Mouse (Mus musculus) left cerebral cortex, adult 18-20 months (tissue): ENCODE data around the gene Ramp2. TPM values are rescaled to one million over a fixed set of nuclear protein-coding genes. Genes with fewer than 3 reads are reported as not detected.

Experiments
- DNase-seq, 2 experiments: peaks; one replicate each; pipeline ENCODE4 v3.0.0; 2021 to 2022; ENCODE audit warnings: low spot score in 2 of 2, mixed read lengths in 1 of 2
- total RNA-seq, 2 experiments: library from RNA; stranded (reverse); gene quantifications; 2 replicates each; pipeline ENCODE4 v1.2.3; 2021

Ramp2 gene
- total RNA-seq, 2 experiments from 2014 or later = 31.4 to 37.8 TPM

DNA sequence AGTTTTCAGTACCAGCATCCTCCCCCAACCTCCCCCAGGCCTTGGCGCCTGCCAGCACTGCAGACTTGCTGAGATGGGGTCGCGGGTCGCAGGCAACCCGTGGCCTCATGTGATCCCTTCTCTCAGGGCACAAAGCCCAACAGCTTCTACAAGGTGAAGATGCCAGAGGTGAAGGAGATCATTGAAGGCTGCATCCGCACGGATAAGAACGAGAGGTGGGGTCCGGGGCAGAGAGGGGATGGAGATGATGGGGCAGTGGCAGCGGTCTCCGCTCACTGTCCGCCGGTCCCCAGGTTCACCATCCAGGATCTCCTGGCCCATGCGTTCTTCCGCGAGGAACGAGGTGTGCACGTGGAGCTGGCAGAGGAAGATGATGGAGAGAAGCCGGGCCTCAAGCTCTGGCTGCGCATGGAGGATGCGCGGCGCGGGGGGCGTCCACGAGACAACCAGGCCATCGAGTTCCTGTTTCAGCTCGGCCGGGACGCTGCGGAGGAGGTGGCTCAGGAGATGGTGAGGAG is 19.2 kb downstream of the Ramp2 start:
- no peak for DNase-seq

- DNase-seq = no peak
Observed at GRCm38 (mm10) chr11:101265906-101266305, 20.1 kb downstream of the Ramp2 start.

GRCm38 (mm10) chr11:101269577-101270116 is 23.8 kb downstream of the Ramp2 start:
- no peak for DNase-seq

DNA sequence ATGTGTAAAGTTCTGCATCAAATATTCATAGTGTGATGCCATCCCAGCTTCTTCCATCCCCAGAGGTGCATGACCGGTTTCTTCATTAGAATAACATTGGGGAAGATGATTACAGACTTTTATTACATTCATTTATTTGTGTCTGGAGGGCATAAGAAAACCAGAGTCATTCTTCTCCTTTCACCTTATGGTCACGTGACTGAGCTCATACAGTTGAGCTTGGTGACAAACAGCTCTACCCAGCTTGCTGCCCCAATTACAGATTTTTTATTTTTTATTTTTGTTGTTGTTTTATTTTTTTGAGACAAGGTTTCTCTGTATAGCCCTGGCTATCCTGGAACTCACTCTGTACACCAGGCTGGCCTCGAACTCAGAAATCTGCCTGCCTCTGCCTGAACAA is 26.6 kb downstream of the Ramp2 start:
- no peak for DNase-seq

- DNase-seq = no peak
Observed at GRCm38 (mm10) chr11:101275309-101275708, 29.5 kb downstream of the Ramp2 start.

DNA sequence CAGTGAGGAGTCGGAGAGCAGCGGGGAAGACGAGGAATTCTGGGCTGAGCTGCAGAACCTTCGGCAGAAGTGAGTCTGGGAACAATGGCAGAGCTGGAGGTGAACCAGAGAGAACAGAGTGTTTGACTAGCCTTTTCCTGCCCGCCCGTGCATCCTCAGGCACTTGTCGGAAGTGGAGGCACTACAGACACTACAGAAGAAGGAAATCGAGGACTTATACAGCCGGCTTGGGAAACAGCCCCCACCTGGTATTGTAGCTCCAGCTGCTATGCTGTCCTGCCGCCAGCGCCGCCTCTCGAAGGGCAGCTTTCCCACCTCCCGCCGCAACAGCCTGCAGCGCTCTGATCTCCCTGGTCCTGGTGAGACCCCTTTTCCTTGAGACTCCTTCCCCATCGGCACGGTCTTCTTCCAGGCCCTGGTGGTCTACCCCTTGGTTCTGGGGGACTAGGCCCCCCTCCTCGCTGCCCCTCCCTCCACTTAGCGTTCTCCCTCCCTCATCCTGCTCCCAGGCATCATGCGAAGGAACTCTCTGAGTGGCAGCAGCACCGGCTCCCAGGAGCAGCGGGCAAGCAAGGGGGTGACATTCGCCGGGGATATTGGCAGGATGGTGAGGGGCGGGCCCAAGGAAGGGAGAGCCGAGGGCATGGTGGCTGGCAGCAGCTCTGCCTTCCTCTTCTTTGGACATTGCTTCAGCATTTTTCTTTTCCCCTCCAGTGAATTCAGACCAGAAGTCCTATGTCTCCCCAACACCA is 30.7 kb downstream of the Ramp2 start:
- no peak for DNase-seq

GRCm38 (mm10) chr11:101277381-101278222 is 31.8 kb downstream of the Ramp2 start:
- DNase-seq = peak; percentile 33 to 50

DNA sequence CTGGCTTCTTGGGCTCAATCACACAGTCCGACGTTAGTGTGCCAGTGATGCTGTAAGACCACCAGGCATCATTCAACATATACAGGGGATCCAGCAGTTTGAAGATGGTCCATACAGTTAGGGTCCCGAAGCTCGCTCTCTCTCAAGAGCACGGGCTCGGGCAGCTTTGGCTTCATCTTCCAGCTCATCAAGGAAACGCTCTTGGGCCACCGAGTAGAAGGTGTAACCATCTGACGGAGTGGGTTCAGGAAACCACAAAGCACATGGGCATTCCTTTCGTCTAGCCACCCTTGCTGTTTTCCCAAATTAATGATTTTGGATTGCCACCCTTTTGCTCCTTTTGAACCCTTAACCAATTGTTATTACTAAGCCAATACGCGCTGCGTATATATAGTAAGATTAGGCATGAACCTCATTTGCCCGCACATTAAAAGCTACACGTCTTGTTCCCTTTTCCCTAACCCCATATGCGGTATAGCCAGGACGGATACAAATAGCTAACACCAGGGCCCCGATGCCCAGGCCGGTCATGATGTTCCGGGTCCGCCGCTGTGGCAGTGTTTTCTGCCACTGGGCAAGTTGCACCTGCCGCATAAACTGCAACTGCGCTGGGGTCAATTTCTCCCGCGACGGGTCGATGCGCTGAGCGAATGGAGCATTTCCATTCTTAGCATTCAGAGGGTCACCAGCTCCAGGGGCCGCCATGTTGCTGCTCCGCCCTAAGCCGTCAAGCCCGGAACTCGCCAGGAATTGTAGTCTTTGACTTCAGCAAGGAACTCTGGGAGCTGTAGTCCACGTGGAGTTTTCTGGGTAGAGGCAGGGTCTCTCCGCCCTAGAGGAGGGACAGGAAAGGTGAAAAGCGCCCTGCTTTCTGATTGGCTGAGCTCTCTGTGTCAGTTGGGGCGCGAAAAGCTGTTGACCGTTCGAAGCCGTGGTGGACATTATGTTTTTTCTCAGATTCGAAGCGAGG is 32.7 kb downstream of the Ramp2 start, which contains the start of the genes Cntd1 and Coa3:
Cntd1 (plus strand) TSS at position 790 of the 970 bp plus-strand sequence.
Coa3 (minus strand) TSS at position 892 of the 970 bp plus-strand sequence.
- DNase-seq = peak; percentile 81 to 88

DNA sequence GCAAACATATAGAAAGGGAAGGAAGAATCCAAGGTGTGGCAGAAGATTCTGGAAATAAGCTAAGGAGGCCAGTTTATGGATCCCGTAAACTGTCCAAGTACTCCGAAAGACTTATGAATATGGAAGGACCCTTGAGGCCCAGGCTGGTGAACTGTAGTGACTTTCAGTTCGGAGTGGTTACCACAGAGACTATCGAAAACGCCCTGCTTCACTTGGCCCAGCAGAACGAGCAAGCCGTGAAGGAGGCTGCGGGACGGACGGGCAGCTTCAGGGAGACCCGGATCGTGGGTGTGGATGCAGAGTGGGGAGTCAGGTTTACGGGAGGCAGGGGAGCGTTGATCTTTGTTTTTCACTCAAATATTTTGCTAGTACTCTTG is 33.4 kb downstream of the Ramp2 start:
- no peak for DNase-seq

DNA sequence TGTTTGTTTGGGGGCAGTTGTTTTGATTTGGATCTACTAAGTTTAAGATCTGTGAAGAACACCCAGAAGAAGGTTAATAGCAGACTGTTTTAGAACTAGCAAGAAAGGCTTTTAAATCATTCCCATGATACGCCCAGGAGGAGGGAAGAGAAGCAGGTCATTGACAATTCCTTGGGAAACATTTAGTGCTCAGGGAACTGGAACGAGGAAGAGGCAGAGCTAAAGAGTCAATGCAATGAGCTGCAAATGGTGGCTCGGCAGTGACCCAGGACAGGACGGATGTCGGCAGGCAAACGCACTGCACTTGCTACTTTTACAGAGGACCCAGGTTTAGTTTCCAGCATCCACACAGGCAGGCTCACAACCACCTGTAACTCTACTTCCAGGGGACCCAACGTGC is 35.0 kb downstream of the Ramp2 start:
- no peak for DNase-seq

DNA sequence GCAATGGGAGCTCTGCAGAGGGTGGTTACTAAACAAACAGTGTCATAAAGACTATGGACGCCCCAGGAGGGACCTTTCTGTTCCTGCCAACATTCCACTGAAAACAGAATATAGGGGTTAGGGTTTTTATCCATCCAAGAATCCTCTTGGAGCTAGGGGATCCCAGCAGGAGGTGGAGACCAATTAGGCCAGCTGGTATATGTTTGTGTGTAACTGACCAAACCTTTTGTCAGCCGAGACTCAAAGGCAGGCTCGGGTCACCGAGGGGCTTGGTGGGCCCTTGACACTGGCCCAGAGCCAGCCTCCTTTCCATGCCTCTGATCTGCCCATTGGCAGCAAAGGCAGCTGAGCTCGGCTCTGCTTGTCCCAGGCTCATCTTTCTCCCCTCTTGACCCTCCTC is 37.1 kb downstream of the Ramp2 start:
- DNase-seq = no peak

- no peak for DNase-seq
Observed at GRCm38 (mm10) chr11:101283805-101284204, 38.0 kb downstream of the Ramp2 start.

- peak in 1 of 2 experiments; percentile 31 for DNase-seq
Observed at GRCm38 (mm10) chr11:101287306-101287705, 41.5 kb downstream of the Ramp2 start.

DNA sequence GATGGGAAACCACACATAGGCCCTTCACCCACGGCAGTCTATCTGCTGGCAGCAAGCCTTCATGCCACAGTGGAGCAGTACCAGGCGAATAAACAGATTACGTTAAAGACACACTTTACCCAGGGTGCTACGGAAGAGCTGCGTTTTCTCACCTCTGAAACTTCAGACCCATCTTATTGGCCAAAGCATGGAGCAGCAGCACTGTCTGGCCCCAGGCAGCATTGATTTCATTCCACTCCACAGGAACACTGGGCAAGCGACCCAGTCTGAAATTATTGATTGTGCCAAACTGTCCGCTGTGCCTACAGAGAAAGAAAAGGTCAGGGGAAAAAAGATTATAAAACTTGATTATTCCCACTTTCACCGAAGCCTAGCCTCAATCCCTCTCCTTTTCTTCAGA is 45.4 kb downstream of the Ramp2 start:
- no peak for DNase-seq

DNA sequence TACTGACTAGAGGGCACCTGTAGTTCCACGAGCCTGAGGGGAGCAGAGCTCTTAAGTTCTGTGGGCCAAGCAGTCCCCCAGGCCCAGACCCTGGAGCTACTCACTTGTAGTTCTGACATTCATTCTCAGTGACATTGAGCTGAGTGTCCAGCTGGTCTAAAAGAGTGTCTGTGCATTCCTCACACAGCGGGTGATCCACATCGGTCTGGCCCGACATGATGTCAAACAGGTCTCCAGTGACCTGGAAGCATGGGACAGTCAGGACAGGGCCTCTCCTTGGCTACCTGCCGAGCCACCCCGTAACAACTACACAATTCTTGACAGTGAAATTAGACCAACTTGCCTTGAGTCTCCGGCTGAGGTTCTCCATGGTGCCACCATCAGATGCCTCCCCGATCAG is 49.4 kb downstream of the Ramp2 start:
- DNase-seq = no peak

- DNase-seq = no peak
Observed at GRCm38 (mm10) chr11:101300881-101301280, 55.1 kb downstream of the Ramp2 start.

DNA sequence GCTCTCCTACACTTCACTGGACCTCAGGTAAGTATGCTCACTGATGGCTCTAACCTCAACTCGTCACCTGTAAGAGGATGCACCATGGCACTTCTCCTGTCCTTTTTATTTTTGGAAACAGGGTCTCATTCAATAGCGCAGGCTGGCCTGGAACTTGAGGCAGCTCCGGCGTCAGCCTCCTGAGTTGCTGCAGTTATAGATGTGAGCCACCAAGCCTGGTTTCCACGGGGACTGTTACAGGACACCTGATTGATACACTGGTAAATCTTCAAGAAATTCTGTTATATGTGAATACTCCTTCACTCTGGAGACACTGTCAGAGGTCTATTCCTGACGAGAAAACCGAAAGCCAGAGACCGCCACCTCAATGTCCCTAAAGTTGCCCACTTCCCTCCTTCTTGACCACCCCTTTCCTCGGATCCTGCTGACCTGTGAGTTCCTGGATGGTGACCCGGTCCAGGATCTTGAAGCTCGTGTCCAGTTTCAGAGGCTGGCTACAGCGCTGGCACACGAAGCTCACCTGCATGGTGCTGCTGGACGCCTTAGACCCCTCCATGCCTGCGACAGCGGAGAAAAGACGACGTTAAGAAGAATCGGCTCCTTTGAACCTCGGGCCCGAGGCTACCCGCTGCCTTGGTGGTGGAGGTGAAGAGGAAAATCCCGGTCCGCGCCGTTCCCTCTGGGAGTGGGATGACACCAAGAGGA is 55.6 kb downstream of the Ramp2 start:
- DNase-seq = no peak

DNA sequence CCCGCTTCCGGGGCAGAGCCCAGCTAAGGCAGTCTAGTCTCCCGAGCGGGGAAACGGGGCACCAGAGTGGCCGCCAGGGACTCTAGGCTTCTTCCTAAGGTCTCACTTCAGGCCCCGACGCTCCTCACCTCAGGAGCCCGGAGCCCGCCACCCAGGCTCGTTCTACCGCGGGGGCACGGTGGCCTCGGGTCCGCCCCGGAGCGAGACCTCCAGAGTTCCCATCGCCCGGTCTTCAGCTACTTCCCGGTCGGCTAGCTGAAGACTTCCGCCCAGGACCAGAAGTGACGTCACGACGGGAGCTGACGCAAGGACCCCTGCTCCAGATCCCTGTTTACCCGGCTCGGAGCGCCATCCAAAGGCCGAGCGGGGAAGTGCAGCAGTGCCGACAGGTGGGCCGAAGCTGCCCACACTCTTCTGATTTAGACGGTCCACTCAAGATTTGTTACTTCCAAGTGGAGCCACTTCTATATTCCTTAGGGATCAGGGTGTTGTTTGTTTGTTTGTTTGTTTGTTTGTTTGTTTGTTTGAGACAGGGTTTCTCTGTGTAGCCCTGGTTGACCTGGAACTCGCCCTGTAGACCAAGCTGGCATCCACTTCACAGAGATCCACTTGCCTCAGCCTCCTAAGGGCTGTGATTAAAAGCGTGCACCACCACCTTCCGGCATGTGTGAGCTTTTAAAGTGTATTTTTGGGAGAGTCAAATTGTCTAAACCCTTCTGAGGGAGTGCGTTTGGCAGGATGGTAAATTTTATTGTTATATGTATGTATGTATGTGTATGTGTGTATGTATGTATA is 56.4 kb downstream of the Ramp2 start, which contains the start of gene Becn1:
Becn1 (minus strand) TSS at position 283 of the 795 bp plus-strand sequence.
- DNase-seq = peak; percentile 96 to 100

DNA sequence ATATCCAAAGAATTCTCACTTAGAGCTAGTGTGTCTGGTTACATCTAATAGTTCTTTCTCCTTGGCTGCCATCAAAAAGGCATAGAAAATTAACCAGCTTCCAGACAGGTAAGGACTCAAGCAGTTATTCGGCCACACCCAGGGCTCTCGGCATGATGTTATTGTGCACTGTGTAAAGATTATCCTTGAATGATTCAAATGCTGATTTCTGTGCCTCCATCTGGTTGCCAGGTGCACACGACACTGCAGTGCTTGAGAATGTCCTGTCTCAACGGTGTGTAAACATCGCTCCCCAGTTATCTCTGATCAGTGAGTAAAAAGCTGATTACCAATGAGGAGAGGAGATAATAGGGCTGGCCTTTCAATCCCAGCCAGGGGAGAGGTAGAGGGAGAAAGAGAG is 61.9 kb downstream of the Ramp2 start:
- DNase-seq = no peak
